Mouse (Mus musculus) MEL (cell line): Measurements from ENCODE around the gene Olfr1396. TPM values are rescaled to one million over a fixed set of nuclear protein-coding genes. Genes with fewer than 3 reads are reported as not detected.

ENCODE experiments used
- DNase-seq: peaks from one replicate; pipeline ENCODE4 v3.0.0; 2011; ENCODE audit warnings: low read depth, low spot score
- H3K27ac ChIP-seq: 2 replicates; pipeline ENCODE4 v1.5.1; 2012; ENCODE audit warnings: low read depth, mild to moderate bottlenecking, control low read depth, low read length, moderate library complexity; ENCODE audit not compliant: control insufficient read depth
- H3K27me3 ChIP-seq, 2 experiments: fragments of 150-350 bp in 1 of 2; sonication (generic) in 1 of 2; 2 replicates each; pipeline ENCODE4 v1.6.1; 2012; ENCODE audit warnings: low read length in 2 of 2, mild to moderate bottlenecking in 2 of 2, improper control_type of control experiment in 1 of 2, moderate library complexity in 1 of 2; ENCODE audit not compliant: insufficient read depth in 2 of 2, control insufficient read depth in 1 of 2
- H3K36me3 ChIP-seq, 2 experiments: 2 replicates each; pipeline ENCODE4 v1.6.1; 2012 to 2014; ENCODE audit warnings: low read length in 2 of 2, improper control_type of control experiment in 1 of 2, inconsistent platforms in 1 of 2, mild to moderate bottlenecking in 1 of 2; ENCODE audit not compliant: insufficient read depth in 2 of 2, control insufficient read depth in 1 of 2
- H3K4me1 ChIP-seq, 2 experiments: fragments of 150-350 bp in 1 of 2; sonication (generic) in 1 of 2; 2 replicates each; pipeline ENCODE4 v1.6.1; 2012; ENCODE audit warnings: low read length in 2 of 2, improper control_type of control experiment in 1 of 2, mild to moderate bottlenecking in 1 of 2; ENCODE audit not compliant: insufficient read depth in 2 of 2, control insufficient read depth in 1 of 2
- H3K4me3 ChIP-seq, 2 experiments: fragments of 150-350 bp in 1 of 2; sonication (generic) in 1 of 2; 2 replicates each; pipeline ENCODE4 v1.5.1; 2012; ENCODE audit warnings: low read depth in 2 of 2, low read length in 2 of 2, mild to moderate bottlenecking in 2 of 2, moderate library complexity in 2 of 2, control low read depth in 1 of 2, improper control_type of control experiment in 1 of 2; ENCODE audit not compliant: control insufficient read depth in 1 of 2, insufficient read depth in 1 of 2
- H3K79me2 ChIP-seq: 2 replicates; pipeline ENCODE4 v1.6.1; 2012; ENCODE audit warnings: mild to moderate bottlenecking, low read length, moderate library complexity; ENCODE audit not compliant: control insufficient read depth, poor library complexity, insufficient read depth
- H3K9ac ChIP-seq: 2 replicates; pipeline ENCODE4 v1.6.1; 2012; ENCODE audit warnings: low read depth, mild to moderate bottlenecking, control low read depth, low read length, moderate library complexity; ENCODE audit not compliant: control insufficient read depth, poor library complexity, severe bottlenecking
- H3K9me3 ChIP-seq: fragments of 150-350 bp; sonication (generic); replicated peaks from 2 replicates; pipeline ENCODE4 v1.6.1; 2012; ENCODE audit warnings: mild to moderate bottlenecking, low read length, improper control_type of control experiment, moderate library complexity; ENCODE audit not compliant: insufficient read depth
- CHD1 ChIP-seq: IDR thresholded peaks from 2 replicates; pipeline ENCODE4 v1.6.1; 2012; ENCODE audit warnings: low read depth, mild to moderate bottlenecking, inconsistent platforms, low read length, improper control_type of control experiment
- CTCF ChIP-seq, 3 experiments: IDR thresholded peaks in 2 of 3; conservative IDR thresholded peaks in 1 of 3; 2 replicates each; pipeline ENCODE4 v1.5.1; 2011 to 2012; ENCODE audit warnings: low read length in 3 of 3, low read depth in 2 of 3, mild to moderate bottlenecking in 2 of 3, improper control_type of control experiment in 1 of 3, inconsistent platforms in 1 of 3, mixed read lengths in 1 of 3, moderate library complexity in 1 of 3; ENCODE audit not compliant: control insufficient read depth in 1 of 3, insufficient read depth in 1 of 3, poor library complexity in 1 of 3, severe bottlenecking in 1 of 3
- E2F4 ChIP-seq: IDR thresholded peaks from 2 replicates; pipeline ENCODE4 v1.6.1; 2011; ENCODE audit warnings: low read depth, low read length, improper control_type of control experiment, borderline replicate concordance
- ELF1 ChIP-seq: IDR thresholded peaks from 2 replicates; pipeline ENCODE4 v1.6.1; 2014; ENCODE audit warnings: low read depth, mild to moderate bottlenecking, inconsistent platforms, low read length, improper control_type of control experiment, moderate library complexity
- EP300 ChIP-seq, 2 experiments: IDR thresholded peaks; 2 replicates each; pipeline ENCODE4 v1.6.1; 2011; ENCODE audit warnings: improper control_type of control experiment in 2 of 2, low read length in 2 of 2, low read depth in 1 of 2, mild to moderate bottlenecking in 1 of 2
- ETS1 ChIP-seq: IDR thresholded peaks from 2 replicates; pipeline ENCODE4 v1.6.1; 2012; ENCODE audit warnings: low read depth, mild to moderate bottlenecking, inconsistent platforms, low read length, improper control_type of control experiment, moderate library complexity
- GABPA ChIP-seq: IDR thresholded peaks from 2 replicates; pipeline ENCODE4 v1.6.1; 2012; ENCODE audit warnings: low read depth, mild to moderate bottlenecking, inconsistent platforms, low read length, improper control_type of control experiment, moderate library complexity
- GATA1 ChIP-seq: IDR thresholded peaks from 2 replicates; pipeline ENCODE4 v1.6.1; 2011; ENCODE audit warnings: low read depth, low read length, improper control_type of control experiment
- JUND ChIP-seq: IDR thresholded peaks from 2 replicates; pipeline ENCODE4 v1.6.1; 2011; ENCODE audit warnings: low read depth, mild to moderate bottlenecking, improper control_type of control experiment, low read length
- MAFK ChIP-seq: IDR thresholded peaks from 2 replicates; pipeline ENCODE4 v1.6.1; 2011; ENCODE audit warnings: low read depth, mild to moderate bottlenecking, low read length, improper control_type of control experiment, borderline replicate concordance
- MEF2A ChIP-seq: IDR thresholded peaks from 2 replicates; pipeline ENCODE4 v1.6.1; 2014; ENCODE audit warnings: low read depth, mild to moderate bottlenecking, inconsistent platforms, low read length, improper control_type of control experiment; ENCODE audit not compliant: poor library complexity, insufficient replicate concordance, severe bottlenecking; ENCODE audit errors: extremely low read depth
- MYC ChIP-seq: IDR thresholded peaks from 2 replicates; pipeline ENCODE4 v1.6.1; 2011; ENCODE audit warnings: low read depth, mild to moderate bottlenecking, low read length, improper control_type of control experiment, moderate library complexity
- NELFE ChIP-seq: IDR thresholded peaks from 2 replicates; pipeline ENCODE4 v1.6.1; 2011; ENCODE audit warnings: low read depth, low read length, improper control_type of control experiment
- NRF1 ChIP-seq: IDR thresholded peaks from 2 replicates; pipeline ENCODE4 v1.6.1; 2014; ENCODE audit warnings: low read depth, mild to moderate bottlenecking, inconsistent platforms, low read length, improper control_type of control experiment, moderate library complexity; ENCODE audit not compliant: poor library complexity, insufficient read depth, severe bottlenecking
- POLR2A ChIP-seq, 2 experiments: IDR thresholded peaks; 2 replicates each; pipeline ENCODE4 v1.6.1; 2011 to 2012; ENCODE audit warnings: low read length in 2 of 2, mild to moderate bottlenecking in 2 of 2, control low read depth in 1 of 2, improper control_type of control experiment in 1 of 2, low read depth in 1 of 2, moderate library complexity in 1 of 2; ENCODE audit not compliant: control insufficient read depth in 1 of 2, insufficient read depth in 1 of 2, poor library complexity in 1 of 2
- RAD21 ChIP-seq: IDR thresholded peaks from 2 replicates; pipeline ENCODE4 v1.6.1; 2011; ENCODE audit warnings: mild to moderate bottlenecking, low read depth, low read length, improper control_type of control experiment
- RCOR1 ChIP-seq: IDR thresholded peaks from 2 replicates; pipeline ENCODE4 v1.6.1; 2012; ENCODE audit warnings: low read depth, mild to moderate bottlenecking, inconsistent platforms, low read length, improper control_type of control experiment
- SIN3A ChIP-seq: IDR thresholded peaks from 2 replicates; pipeline ENCODE4 v1.6.1; 2012; ENCODE audit warnings: low read length, improper control_type of control experiment, inconsistent platforms
- SMC3 ChIP-seq: IDR thresholded peaks from 2 replicates; pipeline ENCODE4 v1.6.1; 2011; ENCODE audit warnings: low read depth, low read length, improper control_type of control experiment
- TAL1 ChIP-seq: IDR thresholded peaks from 2 replicates; pipeline ENCODE4 v1.6.1; 2012; ENCODE audit warnings: mild to moderate bottlenecking, inconsistent platforms, low read length, moderate library complexity, mixed read lengths
- TCF12 ChIP-seq: IDR thresholded peaks from 2 replicates; pipeline ENCODE4 v1.6.1; 2014; ENCODE audit warnings: low read depth, mild to moderate bottlenecking, inconsistent platforms, low read length, improper control_type of control experiment, moderate library complexity
- UBTF ChIP-seq: IDR thresholded peaks from 2 replicates; pipeline ENCODE4 v1.6.1; 2012; ENCODE audit warnings: low read depth, mild to moderate bottlenecking, inconsistent platforms, low read length, improper control_type of control experiment, moderate library complexity, borderline replicate concordance; ENCODE audit not compliant: insufficient read depth
- USF1 ChIP-seq: IDR thresholded peaks from 2 replicates; pipeline ENCODE4 v1.6.1; 2014; ENCODE audit warnings: low read depth, mild to moderate bottlenecking, inconsistent platforms, low read length, improper control_type of control experiment, moderate library complexity
- ZC3H11A ChIP-seq: IDR thresholded peaks from 2 replicates; pipeline ENCODE4 v1.6.1; 2012; ENCODE audit warnings: low read depth, mild to moderate bottlenecking, inconsistent platforms, low read length, improper control_type of control experiment
- ZKSCAN1 ChIP-seq: IDR thresholded peaks from 2 replicates; pipeline ENCODE4 v1.6.1; 2012; ENCODE audit warnings: low read depth, mild to moderate bottlenecking, inconsistent platforms, low read length, improper control_type of control experiment, moderate library complexity
- ZMIZ1 ChIP-seq: IDR thresholded peaks from 2 replicates; pipeline ENCODE4 v1.6.1; 2012; ENCODE audit warnings: low read depth, mild to moderate bottlenecking, inconsistent platforms, low read length, improper control_type of control experiment, moderate library complexity
- ZNF384 ChIP-seq: IDR thresholded peaks from 2 replicates; pipeline ENCODE4 v1.6.1; 2012; ENCODE audit warnings: low read depth, mild to moderate bottlenecking, inconsistent platforms, low read length, improper control_type of control experiment
- polyA plus RNA-seq, 2 experiments: library from polyadenylated mRNA; stranded (reverse) in 1 of 2; unstranded in 1 of 2; fragments of >175 nt in 1 of 2; fragments of >200 nt in 1 of 2; gene quantifications; 2 replicates each; pipeline versions ENCODE4 v1.2.1 to v1.2.4; 2012; ENCODE audit warnings: low replicate concordance in 2 of 2, low read depth in 1 of 2; ENCODE audit not compliant: insufficient read length in 2 of 2, insufficient read depth in 1 of 2, missing spikeins in 1 of 2
- total RNA-seq: library from RNA; depleted of rRNA; stranded (reverse); fragments of 300-350 nt; gene quantifications from 2 replicates; pipeline ENCODE4 v1.2.3, GENCODE M21; 2012

Gene Olfr1396
- total and polyA plus RNA-seq, 3 experiments, result 0.06 TPM; not detected in 2

DNA sequence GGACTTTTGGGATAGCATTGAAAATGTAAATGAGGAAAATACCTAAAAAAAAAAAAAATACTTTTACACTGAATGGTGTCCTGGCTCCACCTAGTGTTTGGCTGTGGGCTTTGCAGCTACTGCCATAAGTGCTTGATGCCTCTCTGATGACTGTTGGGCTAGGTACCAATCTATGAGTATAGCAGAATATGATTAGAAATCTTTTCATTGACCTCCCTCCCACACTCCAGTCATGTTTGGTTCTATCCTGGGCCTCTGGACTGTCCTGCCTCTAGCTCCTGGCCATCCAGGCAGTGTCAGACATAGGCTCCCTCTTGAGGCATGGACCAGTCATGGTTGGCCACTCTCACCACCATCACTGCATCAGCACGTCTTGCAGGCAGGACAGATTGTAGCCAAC is 5.8 kb downstream of the Olfr1396 start:
- Histone ChIP-seq H3K9me3 (no peaks in the 10 kb centered on the region), H3K27me3 (no peaks in the 10 kb centered on the region; a peak in 1 of 4 replicates), H3K4me3 (no peak overlapping the region), H3K27ac (no peak overlapping the region), H3K9ac (no peak overlapping the region), H3K36me3 (no peaks in the 10 kb centered on the region; a peak in 1 of 4 replicates), H3K4me1 (peaks cover under 1 to 4% of the 10 kb centered on the region in 2 experiments; a peak in 3 of 4 replicates), H3K79me2 (no peaks in the 10 kb centered on the region)
- DNase-seq, result peak; percentile 73
- TF ChIP-seq CTCF (IDR thresholded peaks at IDR 0.05 in 2 of 3, conservative IDR thresholded peaks at IDR 0.05 in 1 of 3; ENCODE audit: control insufficient read depth in 1 of 3, insufficient read depth in 1 of 3, low read depth in 2 of 3, low read length in 3 of 3, poor library complexity in 1 of 3, severe bottlenecking in 1 of 3) (peak; percentile 71 to 81 (median 75)), ETS1 (no peak), ZNF384 (peak; percentile 92), MYC (no peak), UBTF (no peak), NELFE (no peak), SMC3 (peak; percentile 76), GATA1 (no peak), RAD21 (peak; percentile 75), EP300 (IDR thresholded peaks at IDR 0.05; ENCODE audit: low read depth in 1 of 2, low read length in 2 of 2) (no peak), GABPA (no peak), ZC3H11A (peak; percentile 79), ELF1 (no peak), NRF1 (no peak), USF1 (no peak)

DNA sequence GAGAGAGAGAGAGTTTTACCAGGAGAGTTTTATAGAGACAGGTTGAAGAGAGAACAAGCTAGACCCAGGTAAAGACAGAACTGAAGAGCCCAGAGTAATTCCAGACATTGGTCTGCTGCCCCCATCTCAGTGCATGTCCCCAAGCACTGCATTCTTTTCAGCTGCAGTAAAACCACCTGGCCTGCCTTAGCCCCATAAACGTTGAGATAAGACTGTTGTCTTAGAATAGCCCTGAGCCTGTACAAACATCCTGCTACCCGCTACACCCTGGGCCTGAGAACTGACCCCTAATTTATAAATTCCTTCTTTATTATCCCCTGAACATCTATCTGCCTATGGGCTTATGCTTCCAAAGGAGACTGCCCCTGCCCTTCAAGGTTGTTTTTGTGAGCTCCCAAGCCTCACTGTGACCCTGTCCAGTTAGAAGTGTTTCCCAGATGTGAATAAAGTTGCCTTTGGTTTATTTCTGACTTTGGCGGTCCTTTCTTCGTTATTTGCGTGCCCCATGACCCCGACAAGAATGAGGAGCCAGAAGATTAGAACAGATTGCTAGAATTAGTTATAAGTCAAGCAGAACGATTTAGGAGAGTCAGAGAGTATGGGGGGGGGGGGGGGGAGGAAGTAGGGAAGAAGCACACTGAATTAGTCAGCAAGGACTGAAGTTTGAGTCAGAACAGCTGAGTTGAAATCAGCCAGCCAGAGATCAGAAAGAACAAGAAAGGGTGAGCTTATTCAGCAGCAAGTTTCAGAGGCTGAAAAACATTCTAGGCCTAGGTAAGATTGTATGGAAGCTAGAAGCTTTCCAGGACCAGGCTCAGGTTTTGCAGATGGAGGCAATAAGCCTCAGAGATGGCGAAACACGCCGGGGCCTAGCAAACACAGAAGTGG is 6.8 kb downstream of the Olfr1396 start:
- no peak for DNase-seq
- Histone ChIP-seq H3K4me3 (no peak overlapping the region), H3K27ac (no peak overlapping the region), H3K9me3 (no peaks in the 10 kb centered on the region), H3K79me2 (no peaks in the 10 kb centered on the region), H3K36me3 (peaks cover 0 to 2% of the 10 kb centered on the region in 2 experiments; a peak in 1 of 4 replicates), H3K27me3 (no peaks in the 10 kb centered on the region; a peak in 1 of 4 replicates), H3K9ac (no peak overlapping the region), H3K4me1 (peaks cover 2 to 4% of the 10 kb centered on the region in 2 experiments; a peak in 3 of 4 replicates)
- TF ChIP-seq POLR2A (IDR thresholded peaks at IDR 0.05; ENCODE audit: control insufficient read depth in 1 of 2, insufficient read depth in 1 of 2, low read depth in 1 of 2, low read length in 2 of 2, poor library complexity in 1 of 2), result no peak
- TF ChIP-seq NRF1, result no peak
- no peak for TF ChIP-seq JUND
- TF ChIP-seq MEF2A, result no peak
- TF ChIP-seq TCF12, result no peak
- no peak for TF ChIP-seq ETS1
- no peak for TF ChIP-seq TAL1
- TF ChIP-seq E2F4, result no peak
- TF ChIP-seq SIN3A, result no peak
- no peak for TF ChIP-seq MAFK
- no peak for TF ChIP-seq UBTF
- no peak for TF ChIP-seq CHD1
- no peak for TF ChIP-seq GABPA
- no peak for TF ChIP-seq ZMIZ1
- no peak for TF ChIP-seq ZKSCAN1
- no peak for TF ChIP-seq RCOR1
